Mouse (Mus musculus) ovary, postnatal 36 days (tissue): ENCODE data around the gene Adad1.
A peak's percentile ranks its signal among the peaks of the same experiment; 100 is the strongest.

Experiments used
- DNase-seq: peaks from one replicate; pipeline ENCODE4 v3.0.0; 2022; ENCODE audit warnings: low spot score, mixed read lengths

The Adad1 gene

GRCm38 (mm10) chr3:37063406-37063805 is at the start of gene Adad1:
TSS of gene Adad1 (plus strand) at chr3:37063527.
- no peak for DNase-seq

- DNase-seq = no peak
These were observed 25.3 kb upstream of the Adad1 start for GRCm38 (mm10) chr3:37037979-37038378.

- DNase-seq = peak; percentile 6
These were observed 23.5 kb upstream of the Adad1 start for GRCm38 (mm10) chr3:37039811-37040210.

GRCm38 (mm10) chr3:37051491-37051890 is 11.8 kb upstream of the Adad1 start:
- no peak for DNase-seq

DNA sequence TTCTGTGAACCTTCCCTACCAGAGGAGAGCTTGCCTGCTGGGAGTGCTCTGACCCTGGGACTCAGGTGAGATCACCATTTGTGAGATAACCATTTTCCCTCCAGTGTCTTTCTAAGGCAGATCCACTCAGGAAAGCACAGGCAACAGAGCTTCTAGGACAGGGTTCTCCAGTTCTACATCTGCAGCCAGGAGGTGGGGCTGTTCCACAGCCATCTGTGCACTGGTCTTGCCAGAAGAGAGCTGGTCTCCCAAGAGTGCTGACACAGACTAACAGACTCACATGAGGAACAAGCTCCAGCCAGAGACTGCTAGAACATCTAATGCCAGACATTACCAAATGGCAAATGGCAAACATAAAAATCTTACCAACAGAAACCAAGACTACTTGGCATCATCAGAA is 9.9 kb downstream of the Adad1 start:
- DNase-seq = peak; percentile 48

- DNase-seq = no peak
These were observed 21.5 kb downstream of the Adad1 start for GRCm38 (mm10) chr3:37084860-37085259.

DNA sequence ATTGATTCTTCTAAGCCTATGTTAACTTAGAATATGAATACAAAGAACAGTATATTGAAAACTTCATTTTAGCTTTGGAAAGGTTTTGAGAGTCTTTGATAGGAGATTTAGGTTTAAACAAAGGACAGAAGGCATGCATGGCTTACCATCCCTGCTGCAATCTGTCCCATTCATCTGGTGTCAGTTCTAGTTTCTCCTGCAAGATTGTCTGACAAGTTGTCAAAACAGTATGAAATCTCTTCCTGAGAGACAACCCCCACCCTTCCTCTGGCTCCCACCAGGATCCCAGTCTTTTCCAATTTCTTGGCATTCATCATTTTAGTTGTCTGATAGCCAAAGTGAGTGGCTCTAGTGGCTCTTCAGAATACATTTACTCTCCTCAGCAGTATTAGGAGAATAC is 27.4 kb downstream of the Adad1 start:
- DNase-seq = no peak

DNA sequence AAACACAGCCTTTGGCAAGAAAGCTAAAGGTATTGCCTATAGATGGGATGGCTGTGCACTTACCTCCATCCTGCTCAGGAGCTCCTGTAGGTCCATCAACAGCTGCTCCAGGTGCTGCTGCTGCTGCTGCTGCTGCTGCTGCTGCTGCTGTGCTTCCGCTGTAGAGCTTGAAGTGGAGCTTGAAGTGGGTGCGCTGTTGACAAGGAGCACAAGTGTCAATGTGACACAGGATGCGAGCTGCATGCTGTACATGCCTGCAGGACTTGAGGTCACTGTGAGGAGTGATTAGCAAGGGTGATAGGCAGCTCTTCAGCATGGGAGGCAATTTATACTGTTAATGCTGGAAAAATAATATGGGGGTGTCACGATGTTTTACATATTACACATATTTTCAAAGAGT is 62.3 kb downstream of the Adad1 start, which contains the start of gene Il2:
TSS of gene Il2 (minus strand) at position 305 of the 400 bp plus-strand sequence.
- DNase-seq = no peak

DNA sequence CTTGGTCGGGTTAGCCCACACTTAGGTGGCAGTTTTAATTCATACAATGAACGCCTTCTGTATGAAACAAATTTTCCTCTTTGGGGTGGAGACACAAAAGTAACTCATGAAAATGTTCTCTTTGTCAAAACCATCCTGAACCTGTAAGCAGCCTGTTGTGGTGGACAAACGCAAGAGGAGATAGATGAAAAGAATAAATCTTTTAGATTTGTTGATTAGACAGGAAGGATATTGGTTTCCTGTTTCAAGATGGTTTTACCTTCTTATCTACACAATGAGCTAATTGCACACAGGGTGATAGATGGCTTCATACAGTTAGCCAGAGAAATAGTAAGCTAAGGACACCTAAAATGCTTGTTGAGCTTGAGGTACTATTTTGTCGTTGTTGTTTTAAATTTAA is 62.8 kb downstream of the Adad1 start:
- no peak for DNase-seq

DNA sequence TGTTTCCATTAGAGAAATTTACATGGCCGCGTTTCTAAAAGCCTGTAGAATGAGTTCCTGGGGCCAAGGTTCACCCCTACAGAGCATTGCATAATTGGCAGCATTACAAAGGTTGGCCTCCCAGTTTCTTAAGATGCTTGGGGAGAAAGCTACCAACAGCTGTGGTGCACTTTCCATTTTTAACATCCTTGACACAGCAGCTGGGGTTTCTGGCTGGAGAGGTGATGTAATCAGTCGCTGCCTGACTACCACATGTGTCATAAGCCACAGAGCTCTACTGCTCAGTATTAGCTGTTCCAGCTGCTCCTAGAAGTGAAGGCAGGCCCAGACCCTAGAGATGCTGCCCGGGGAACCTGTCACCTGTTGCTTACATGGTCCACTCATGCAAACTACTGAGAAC is 64.9 kb downstream of the Adad1 start:
- DNase-seq = no peak

- no peak for DNase-seq
These were observed 65.7 kb downstream of the Adad1 start for GRCm38 (mm10) chr3:37129063-37129462.

GRCm38 (mm10) chr3:37137231-37137630 is 73.9 kb downstream of the Adad1 start:
- DNase-seq = no peak

GRCm38 (mm10) chr3:37139192-37139591 is 75.9 kb downstream of the Adad1 start:
- DNase-seq = no peak

DNA sequence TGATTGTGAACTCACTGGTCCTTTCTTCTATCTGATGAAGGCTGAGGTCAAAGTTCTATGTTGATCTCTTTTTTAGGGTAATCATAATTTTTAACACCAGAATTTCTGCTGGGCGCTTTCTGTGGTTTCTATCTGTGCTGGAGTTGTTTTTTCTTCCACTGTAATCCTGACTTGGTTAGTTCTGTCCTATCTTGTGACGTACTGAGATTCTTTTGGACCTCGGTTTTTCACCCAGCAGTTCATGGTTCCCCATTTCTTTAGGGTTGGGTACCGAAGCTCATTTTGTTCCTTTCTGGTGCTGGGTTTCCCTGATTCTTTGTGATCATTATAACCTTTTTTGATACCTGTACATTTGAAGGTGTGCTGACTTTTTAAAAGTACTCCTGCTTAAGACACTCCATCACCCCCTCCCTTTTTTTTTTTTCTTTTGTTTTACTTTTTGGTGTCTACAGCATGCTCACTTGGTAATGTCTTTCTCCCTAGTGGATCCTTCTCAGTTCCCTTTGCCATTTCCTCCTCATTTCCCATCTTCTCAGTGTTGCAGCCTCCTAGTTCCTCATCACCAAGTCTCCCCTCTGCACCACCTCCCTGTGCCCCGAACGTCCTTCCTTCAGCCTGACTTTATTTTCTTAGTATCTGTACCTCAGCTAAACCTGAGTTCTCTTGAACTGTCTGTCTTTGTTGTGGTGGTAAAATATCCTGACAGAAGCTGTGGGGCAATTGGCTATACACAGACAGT is 77.0 kb downstream of the Adad1 start:
- DNase-seq = no peak

DNA sequence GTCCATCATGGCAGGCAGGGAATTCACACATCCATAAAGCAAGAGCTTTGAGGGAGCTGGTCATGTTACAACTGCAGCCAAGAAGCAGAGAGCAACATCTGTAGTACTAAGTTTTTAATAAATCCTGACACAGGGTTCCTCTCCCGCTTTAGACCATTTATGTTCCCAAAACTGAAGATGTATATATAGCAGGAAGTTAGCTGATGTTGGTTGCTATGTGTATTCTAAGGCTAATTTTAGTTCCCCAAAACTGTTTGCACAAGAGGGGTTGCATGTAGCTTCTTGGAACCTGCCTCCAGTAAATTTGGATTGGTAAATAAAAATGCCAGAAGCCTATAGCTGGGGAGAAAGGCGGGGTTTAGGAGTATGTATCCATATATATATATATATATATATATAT is 78.5 kb downstream of the Adad1 start:
- no peak for DNase-seq

DNA sequence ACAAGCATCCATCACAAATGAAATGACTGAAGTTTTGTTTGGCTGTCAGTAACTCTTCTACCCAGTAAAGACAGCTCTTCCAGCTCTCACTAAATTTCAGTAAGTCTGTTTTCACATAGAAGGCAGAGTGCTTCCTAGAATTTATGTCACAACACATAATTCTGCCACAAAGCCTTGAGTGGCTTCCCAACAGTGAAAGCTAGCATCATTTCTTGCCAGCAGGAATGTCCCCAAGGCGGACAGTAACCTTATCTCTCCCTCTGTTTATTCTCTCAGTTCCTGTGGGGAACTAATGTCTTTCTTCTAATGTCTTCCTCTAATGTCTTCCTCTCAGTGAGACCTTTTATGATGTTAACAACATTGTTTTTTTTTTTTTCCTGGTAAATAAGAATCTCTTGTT is 81.7 kb downstream of the Adad1 start:
- no peak for DNase-seq

DNA sequence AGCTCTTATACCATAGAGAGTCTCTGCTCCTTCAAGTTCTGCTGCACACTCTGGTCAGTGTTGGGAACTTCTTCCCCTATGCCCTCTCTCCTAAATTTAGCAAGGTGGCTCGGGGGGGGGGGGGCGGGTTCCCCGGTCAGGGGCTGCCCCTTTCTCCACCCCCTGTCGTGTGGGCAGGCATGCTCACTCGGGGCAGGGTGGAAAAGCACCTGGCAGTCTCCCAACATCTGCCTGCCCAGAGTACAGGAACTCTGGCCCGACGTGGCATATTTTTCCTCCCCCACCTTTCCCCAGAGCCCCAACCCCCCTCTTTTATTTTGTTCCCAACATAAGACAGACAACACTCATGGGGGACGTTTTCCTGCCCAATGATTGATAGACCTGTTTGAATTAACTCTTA is 83.1 kb downstream of the Adad1 start:
- DNase-seq = no peak

DNA sequence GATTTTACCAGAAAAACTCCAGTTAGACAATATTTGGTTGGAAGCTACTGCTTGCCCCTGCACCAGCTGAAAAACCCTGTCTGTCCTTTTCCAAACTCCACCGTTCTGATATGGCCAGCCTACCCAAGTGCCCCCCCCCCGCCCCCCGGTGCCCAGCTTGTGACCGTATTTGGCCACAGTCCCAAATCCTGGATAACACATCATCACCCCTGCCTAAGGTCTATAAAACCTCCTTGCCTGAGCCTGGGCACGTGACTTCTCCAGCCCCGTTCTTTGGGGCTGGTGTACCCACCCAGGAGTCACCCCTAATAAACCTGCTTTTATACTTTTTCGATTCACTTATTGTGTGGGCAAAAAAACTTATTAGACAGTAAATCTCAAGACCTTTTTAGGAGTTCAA is 83.5 kb downstream of the Adad1 start:
- no peak for DNase-seq

DNA sequence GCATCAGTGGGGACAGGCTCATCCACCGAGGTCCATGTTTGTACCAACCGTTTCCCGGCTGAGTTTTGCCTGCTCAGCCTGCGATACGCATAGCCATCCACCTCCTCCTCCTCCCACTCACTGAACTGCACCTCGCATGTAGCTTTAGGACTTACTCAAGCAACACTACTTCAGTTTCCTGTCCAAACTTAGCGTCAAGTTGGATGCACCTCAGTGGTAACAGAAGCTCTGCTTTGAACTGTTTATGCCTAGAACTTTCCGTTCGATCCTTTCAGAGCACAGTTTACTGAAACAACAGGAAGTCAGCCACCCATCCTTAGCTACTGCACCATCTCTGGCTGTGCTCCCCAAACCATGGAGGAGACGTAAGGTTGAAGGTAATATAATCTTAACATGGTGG is 88.9 kb downstream of the Adad1 start:
- no peak for DNase-seq

DNA sequence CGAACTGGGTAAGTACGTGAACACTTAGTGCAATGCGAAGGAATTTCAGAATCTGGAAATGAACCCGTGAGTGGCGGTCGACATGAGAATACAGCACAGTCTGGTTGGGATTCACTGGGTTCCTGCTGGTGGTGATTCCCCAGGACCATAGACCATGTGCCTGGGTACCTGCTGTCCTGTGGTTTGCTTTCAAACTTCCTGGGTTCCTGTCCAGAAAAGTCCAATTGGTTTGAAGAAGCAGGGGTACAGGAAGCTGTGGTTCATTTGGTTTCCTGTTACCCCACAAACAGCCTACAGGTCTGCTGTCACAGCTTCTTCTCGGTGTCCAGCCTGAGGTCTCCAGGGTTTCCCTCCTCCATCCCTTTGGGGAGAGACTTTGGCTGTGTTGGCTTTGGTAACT is 89.7 kb downstream of the Adad1 start:
- DNase-seq = no peak

DNA sequence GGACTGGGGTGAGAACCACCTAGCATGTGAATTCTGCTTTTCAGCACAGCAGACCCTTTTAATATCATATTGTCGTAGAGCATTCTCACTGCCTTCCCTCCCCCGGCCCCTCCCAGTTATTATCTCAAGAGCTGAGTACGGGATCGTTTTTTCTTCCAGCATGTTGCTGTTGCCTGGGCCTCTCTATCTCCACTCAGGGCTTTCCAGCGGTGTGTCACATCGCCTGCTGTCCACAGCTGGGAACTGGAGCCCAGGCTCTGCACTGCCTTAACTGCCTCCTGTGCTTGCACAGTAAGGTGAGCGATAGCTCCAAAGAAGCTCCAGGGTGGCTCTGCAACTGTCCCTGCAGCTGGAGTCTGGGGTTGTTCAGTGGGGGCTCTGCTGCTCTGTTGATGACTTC is 91.1 kb downstream of the Adad1 start:
- no peak for DNase-seq

DNA sequence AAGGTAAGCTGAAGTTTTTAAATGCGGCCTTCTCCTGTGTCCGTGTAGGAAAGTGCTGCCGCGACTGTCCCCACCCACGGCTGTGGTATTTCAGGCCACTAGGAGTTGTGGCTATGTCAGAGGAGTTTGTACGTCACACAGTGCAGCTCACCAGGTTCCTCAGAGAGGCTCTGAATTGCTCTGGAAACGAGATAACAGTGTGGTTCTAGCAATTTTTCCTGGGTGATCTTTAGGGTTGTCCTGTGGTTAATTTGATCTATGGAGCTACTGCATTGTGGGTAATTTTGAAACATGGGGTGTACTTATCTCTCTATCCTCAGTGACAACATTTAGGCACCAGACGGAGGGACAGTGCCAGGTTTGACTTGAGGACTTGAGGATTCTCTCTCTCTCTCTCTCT is 93.8 kb downstream of the Adad1 start:
- no peak for DNase-seq

DNA sequence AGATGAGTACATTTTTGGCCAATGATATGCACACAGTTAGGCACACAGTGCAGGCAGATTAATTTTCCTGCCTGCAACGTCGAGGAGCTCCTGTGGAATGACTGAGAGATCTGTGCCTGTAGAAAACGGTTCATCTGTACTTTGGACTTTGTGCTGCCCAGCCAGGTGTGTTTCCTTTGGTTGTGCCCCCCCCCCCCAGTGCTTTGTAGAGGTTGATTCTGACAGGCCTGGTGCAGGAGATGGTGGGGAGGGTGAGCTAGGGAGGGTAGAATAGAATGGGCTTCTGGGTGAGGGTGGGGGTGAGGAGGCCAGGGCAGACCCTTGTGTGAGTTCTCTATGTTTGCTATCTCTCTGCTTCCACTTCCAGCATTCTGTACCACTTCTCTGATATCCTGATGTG is 94.9 kb downstream of the Adad1 start:
- no peak for DNase-seq

DNA sequence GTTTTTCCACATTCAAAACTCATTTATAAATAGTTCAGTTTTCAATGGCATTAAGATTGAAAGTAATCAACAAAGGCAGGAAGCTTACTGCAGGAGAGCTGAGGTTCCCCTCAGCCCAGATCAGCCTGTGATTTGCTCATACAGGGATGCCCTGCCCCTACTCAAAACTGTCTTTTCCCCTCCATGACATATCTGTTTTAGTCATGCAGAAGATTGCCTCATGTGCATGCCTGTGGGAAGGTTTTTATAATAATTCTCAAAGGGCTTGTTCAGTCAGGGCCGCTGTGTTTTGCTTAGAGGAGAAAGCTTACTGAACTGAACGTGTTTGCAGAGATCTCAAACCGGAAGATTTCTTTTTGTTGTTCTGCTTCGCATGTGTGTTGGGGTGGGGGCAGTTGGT is 97.8 kb downstream of the Adad1 start:
- DNase-seq = no peak
